Mouse (Mus musculus) embryo, embryonic 11.5 days (tissue): ENCODE data around the gene Nsmce4a.
"Not testable (repeated sequence)": the region's sequence is repeated elsewhere in the genome, so short reads cannot be mapped to it uniquely, and the experiment has no call there.

Experiments used
- DNase-seq: peaks from one replicate; pipeline ENCODE4 v3.0.0-alpha.2; 2012; ENCODE audit warnings: low read depth, low spot score

Gene Nsmce4a

DNA sequence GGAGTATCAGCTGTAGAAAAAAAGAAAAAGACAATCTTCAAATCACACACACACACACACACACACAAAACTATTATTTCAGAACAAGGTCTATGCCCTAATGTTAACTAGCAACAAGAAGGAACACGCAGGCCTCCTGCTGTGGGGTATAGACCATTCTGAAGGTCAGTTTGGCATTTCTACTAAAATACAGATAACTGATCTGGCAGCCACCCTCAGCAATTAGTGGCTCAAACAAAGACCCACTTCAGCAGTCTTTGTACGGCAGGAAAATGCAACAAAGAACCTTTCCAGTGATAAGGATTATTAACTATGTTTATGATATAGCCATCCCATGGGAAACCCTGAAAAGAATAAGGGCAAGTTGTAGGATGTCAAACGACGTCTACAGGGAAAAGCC, 35.9 kb downstream of the Nsmce4a start:
- DNase-seq, result no peak

DNA sequence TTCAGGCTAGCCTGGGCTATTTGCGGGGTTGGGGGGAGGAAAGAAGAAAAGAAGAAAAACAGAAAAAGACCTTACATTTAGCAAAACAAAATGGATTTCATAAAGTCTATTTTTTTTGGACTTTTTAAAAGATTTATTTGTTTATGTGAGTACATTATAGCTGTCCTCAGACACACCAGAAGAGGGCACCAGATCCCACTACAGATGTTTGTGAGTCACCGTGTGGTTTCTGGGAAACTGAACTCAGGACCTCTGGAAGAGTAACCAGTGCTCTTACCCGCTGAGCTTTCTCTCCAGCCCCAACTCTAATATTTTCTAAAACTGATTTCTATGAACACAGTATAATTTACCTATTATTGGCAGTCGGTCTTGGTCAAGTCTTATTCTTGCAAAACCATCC, 37.7 kb downstream of the Nsmce4a start:
- DNase-seq, result no peak

DNA sequence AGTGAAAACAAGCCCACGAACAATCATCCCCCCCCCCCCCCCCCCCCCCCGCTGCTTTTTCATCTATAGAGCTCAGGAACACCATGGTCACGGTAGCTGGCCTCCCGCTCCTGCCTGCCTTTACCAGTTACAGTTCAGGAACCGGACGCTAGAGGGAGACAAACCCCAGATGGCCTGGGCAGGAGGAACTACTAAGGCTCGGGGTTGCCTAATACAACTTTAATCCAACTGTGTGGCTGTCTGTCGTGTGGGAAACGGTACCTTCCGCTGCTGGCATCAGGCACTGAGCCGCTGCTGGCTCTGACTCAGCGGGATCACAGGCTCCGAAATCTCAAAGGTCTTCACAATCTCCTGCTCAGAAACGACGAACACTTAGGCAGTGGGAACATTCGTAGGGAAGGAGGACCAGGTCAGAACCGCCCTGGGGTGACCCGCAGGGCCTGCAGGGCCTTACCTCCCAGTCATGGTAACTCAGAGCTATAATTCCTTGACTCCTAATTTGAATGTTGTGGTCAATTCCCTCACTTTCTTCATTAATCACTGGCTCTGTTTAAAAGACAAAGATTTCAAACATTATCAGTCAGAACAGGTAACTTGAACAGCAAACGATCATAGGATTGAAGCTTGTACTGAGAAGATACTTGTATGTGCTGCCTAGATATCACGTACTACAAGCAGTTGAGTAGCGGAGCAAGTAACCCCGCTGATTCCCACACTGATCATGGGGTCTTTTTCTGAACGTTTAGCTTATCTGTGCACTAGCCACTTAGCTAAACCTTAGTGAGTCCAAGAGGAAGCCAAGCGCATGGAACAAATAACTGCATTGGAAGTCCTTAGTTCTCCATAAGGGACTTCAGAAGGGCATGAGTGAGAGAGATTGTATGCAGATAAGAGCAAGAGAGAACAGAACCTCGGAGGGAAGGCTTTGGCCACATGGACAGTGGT, 39.3 kb downstream of the Nsmce4a start:
- peak; percentile 74 for DNase-seq

DNA sequence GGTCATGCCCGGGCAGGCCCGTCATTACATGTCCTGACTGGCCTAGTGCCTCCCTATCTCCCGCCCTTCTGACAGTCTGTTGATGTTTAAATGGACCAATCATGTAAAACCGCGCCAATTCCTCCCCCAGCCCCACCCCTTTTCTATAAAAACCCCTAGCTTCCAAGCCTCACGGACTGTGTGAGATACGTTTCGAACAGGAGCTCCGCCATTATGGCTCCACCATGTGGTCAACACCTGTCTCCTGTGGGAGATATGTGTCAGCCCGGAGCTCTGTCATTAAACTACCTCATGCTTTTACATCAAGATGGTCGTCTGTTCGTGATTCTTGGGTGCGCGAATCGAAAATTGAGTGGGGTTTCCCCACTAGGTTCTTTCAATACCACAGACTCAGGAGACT, 41.8 kb downstream of the Nsmce4a start:
- not testable (repeated sequence) for DNase-seq

DNA sequence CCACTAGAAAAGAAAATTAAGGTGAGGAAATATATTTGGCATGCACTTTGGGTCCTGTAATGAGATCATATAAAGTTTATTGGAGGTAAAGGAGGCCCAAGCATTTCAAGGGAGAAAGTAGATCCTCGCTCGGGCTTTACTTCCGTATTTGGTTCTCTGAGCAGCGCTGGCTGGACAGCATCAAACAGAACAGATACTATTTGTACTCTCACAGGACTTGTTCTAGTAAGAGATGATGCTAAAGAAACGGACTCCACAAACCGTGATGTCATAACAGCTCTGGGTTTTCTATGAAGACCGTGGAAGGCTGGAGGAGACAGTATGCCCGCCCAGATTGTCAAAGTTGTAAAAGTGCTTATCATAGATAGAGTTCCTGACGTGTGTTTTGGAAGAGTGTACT, 45.6 kb downstream of the Nsmce4a start:
- no peak for DNase-seq

DNA sequence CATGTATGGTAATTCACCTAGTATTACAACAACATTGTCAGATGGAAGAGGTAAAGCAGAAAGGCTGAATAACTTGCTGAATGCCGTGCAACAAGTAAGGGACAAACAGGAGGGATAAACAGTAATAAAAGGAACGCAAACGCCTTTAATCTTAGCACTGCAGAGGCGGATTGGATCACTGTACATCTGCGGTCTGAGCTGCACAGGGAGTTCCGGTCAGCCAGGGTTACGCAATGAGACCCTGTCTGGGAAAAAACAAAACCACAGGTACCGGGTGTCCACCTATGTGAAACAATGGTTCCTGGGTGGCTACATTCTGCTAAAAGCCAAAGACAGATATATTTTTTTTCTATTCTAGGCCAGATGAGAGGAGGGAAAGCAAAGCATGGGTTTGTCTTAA, 49.5 kb downstream of the Nsmce4a start:
- no peak for DNase-seq

DNA sequence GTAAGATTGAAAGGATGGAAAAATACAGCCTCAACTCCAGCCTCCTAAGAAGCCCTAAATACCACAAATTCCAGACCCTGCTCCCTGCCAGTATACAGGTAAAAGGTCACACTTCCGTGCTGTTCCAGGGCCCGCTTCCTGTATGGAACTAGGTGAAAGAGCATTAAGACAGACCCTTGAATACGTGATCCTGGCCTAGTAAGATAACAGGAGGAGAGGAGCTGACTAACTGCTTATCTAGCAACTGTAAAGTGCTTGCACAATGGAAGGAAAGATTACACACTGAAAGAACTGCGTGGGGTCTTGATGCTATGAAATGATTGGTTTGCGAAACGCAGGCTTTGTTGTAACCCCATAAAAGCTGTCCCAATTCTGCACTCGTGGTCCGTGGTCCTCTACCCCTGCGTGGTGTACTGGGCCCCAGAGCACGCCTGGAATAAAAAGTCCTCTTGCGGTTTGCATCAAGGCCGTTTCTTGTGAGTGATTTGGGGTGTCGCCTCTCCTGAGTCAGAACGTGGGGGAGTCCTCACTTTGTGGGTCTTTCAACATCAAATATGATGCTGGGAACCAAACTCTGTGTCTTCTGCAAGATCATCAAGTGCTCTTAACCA, 52.0 kb downstream of the Nsmce4a start:
- no peak for DNase-seq

DNA sequence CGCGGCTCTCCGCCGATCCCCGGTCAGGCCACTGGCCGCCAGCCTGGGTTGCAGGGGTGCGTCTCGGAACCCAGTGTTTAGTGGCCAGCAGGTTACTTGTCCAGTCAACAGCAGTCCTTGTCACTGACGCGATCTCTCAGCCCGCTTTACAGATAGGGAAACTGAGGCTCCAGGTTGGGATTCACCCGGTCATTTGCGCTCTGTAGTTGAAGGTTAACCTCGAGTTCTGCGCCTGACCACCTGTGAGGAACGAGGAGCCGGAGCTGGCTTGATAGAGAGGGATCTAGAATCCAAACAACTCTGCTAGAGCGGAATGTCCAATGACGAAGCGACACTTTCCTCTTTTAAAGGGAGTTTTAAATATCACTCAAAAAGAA, 52.9 kb downstream of the Nsmce4a start, which contains the start of gene Ate1:
TSS of gene Ate1 (minus strand) at position 321 of the 377 bp plus-strand sequence.
- no peak for DNase-seq

DNA sequence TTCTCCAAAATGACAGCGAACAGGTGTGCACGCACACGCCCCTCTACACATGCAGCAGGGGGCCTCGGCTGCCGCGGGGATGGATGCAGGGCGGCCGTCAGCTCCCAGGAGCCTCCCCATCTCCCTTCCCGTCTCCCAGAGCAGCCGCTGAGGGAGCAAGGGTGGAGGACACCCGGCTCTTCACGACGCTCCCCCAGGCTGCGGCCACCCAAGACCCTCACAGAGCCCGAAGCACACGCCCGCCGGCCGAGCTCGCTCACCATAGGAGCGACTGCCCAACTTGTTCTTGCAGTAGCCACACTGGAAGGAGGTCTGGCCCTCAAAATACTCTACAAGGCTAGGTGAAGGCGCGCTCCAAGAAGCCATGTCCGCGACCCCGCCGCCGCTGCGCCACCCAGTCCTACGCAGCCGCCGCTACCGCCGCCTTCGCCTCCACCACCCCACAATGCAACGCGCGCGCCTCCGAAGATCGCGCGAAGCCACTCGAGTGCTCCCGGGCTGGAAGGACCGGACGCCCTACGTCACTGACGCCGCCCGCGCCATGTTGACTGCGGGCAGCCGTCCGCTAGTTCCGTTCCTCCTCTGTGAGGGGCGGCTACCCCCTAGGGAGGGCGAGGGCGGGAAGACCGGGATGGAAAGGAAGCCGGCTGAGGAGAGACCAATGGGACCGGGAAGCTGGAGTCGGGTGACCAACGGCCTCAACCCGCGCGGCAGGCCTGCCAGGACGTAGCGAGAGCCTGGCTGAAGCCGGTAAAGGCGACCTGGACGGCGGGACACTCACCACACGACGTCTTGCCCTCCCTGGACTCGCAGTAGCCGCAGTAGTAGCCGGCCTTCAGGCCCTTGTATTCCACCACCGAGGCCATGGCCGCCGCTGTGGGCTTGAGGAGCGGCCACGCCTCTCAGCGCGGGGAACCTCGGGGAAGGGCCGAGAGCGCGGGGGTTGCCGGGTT, 53.5 kb downstream of the Nsmce4a start:
- DNase-seq, result peak; percentile 99

DNA sequence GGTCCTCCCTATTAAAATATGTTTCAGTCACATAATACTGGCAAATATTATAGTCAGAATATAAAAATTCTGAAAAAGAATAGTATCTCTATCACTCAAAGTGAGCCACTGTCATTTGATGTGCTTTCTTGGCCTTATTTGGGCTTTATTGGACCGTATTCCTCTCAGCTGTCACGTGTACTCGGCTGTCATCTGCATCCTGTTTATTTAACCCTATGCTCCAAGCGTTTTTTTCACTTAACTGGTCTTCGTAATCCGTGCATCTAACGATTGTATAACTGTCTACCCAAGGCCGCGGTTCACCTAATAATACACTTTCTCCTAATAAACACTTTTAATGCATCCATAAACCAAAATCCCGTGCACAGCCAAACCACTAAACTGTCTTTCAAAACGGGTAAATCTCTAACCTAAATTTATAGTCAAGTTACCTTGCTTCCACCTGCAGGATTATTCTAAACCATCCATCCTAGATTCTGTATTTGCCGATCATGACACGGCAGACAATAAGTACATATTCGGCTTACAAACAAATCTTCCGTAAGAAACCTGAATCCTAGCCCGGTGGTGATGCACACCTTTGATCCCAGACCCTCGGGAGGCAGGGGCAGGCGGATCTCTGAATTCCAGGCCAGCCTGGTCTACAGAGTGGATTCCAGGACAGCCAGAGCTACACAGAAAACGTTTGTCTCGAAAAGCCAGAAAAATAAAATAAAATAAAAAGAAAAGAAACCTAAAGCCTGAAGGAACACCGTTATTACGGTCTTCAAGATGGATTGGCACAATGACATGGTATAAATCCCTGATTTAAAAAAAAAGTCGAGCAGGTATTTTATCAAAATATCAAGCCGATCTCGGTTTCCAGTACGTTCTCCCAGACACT, 54.5 kb downstream of the Nsmce4a start:
- DNase-seq, result no peak

DNA sequence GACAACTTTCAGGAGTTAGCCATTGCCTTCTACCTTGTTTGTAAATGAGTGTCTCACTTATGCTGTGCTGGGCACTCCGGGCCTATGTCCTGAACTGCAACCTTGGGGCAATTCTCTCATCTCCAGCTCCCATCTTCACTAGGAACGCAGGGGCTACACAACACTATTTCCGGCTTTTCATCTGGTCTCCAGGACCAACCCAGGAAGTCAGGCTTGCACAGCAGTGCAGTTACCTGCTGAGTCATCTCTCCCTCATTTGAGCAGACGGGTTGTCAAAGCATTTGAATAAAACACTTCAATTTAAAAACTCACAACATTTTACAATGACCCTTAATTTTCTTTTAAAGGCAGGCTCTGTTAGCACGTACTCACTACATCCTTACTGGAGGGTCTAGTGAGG, 62.7 kb downstream of the Nsmce4a start:
- no peak for DNase-seq

DNA sequence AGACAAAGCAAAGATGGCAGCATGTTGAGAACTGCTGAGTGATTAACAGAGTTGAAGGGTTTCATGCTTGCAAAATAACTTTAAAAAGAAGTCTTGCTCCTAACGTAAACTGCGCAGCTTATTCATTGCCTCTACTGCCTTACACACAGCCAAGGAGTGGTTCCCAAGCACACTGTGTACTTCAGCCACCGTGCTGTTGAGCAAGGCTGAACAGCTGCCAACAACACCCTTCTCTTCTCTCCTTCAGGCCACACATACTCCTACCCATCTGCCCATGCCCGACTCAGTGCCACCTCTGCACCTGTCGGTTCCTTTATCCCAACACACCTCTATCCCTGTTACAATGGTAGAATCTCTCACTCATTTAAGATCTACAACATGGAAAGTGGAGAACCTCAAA, 69.9 kb downstream of the Nsmce4a start:
- DNase-seq, result no peak

DNA sequence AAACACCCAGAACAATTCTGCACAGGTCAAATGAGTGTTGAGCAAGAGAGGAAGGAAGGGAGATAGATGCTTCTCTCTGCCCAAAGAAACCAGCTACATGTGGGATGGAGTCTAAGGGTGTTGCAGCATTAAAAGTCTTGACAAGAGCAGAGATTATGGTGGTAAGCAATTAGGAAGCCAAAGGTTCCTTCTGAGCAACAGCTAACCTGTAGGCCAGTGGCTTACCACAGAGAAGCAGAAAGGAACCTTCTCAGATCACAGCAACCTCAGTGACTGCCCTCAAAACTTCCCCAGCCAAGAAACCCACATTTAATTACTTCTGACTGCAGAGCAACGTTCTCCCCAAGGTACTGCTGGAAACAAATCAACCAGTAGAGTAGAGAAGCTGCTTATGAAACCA, 71.4 kb downstream of the Nsmce4a start:
- no peak for DNase-seq

DNA sequence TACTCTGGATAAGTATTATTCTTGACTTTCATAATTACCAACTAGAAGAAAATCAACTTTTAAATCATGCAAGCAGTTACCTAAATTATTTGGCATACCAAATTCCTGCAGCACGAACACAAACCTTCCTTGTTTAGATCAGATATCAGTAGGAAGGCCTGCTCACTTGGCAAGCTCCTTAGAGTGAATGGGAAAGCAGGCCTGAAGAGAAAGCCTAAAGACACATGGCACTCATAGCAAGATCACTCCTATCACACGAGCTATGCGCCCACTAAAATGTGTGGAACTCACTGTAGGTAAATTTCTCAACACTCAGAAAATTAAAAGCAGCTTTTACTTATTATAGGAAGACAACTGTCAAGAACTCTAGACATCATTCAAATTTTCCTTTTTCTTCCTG, 79.6 kb downstream of the Nsmce4a start:
- no peak for DNase-seq

DNA sequence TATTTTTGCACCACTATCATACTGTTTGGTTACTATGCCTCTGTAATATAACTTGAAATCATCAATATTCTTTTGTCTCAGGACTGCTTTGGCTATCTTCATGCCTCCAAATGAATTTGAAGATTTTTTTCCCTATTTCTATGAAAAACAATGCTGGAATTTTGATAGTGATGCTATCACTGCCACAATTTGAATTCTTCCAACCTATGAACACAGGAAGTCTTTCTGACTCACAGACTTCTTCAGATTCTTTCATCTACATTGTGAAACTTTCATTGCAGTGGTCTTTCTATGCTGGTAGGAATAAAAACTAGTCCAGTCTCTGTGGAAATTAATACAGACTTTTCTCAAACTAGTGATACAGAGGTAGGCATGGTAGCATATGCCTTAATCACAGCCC, 80.9 kb downstream of the Nsmce4a start:
- DNase-seq, result no peak
